23 mouse cellular contexts compared by ENCODE assay signal in the genomic region with DNA sequence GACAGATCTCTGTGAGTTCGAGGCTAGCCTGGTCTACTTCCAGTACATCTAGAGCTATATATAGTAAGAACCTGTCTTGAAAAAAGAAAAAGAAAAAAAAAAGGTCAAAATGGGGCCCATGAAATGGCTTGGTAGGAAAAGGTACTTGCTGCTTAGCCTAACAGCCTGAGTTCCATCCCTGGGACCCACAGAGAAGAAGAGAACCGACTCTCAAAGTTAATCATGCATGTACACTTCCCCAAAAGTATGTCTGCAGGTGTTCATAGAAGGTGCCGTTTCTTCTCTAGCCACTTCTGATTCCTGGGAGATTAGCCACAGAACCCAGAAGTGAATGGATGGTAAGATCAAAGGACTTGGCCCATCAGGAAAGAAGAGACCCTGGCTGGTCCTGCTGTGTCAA. TPM values are rescaled to one million over a fixed set of nuclear protein-coding genes. Genes with fewer than 3 reads are reported as not detected.
"Had no signal": no experiment of that assay in that cellular context is flagged by ENCODE, and none has a peak within 500 bp of the region (broad histone marks: within the 10 kb centered on the region; RNA-seq: fewer than 3 reads in every experiment).

No protein-coding gene starts in this region.

- DNase-seq: kidney, adult 2 months; kidney, postnatal 36 days; layer of hippocampus, postnatal 36 days; liver, embryonic 13.5 days; lung, embryonic 14.5 days; right cerebral cortex, adult 18-20 months; right cerebral cortex, postnatal 14 days; right cerebral cortex, postnatal 4 days; thymus, adult 18-20 months; thymus, postnatal 36 days had no signal

- ATAC-seq: intestine, postnatal 0 days; lung, postnatal 0 days; midbrain, embryonic 15.5 days had no signal

- H3K4me3 ChIP-seq: left cerebral cortex, adult 2 months; limb, embryonic 12.5 days; liver, embryonic 13.5 days; midbrain, embryonic 12.5 days; midbrain, embryonic 15.5 days; neural tube, embryonic 12.5 days; neural tube, embryonic 15.5 days had no signal

- H3K36me3 ChIP-seq: limb, embryonic 12.5 days; liver, embryonic 13.5 days; midbrain, embryonic 12.5 days; neural tube, embryonic 12.5 days had no signal

- H3K27ac ChIP-seq: kidney, postnatal 0 days; left cerebral cortex, adult 2 months; limb, embryonic 12.5 days; liver, embryonic 13.5 days; midbrain, embryonic 12.5 days; midbrain, embryonic 15.5 days; neural tube, embryonic 12.5 days; neural tube, embryonic 15.5 days had no signal

- H3K4me2 ChIP-seq: limb, embryonic 12.5 days; liver, embryonic 13.5 days; lung, embryonic 14.5 days; midbrain, embryonic 12.5 days; midbrain, embryonic 15.5 days; neural tube, embryonic 12.5 days; neural tube, embryonic 15.5 days had no signal

- H3K27me3 ChIP-seq: limb, embryonic 12.5 days; liver, embryonic 13.5 days; midbrain, embryonic 12.5 days; midbrain, embryonic 15.5 days; neural tube, embryonic 12.5 days; neural tube, embryonic 15.5 days had no signal

- H3K9me3 ChIP-seq: limb, embryonic 12.5 days; liver, embryonic 13.5 days; midbrain, embryonic 12.5 days; midbrain, embryonic 15.5 days; neural tube, embryonic 12.5 days; neural tube, embryonic 15.5 days had no signal

- H3K9ac ChIP-seq: limb, embryonic 12.5 days; liver, embryonic 13.5 days; lung, embryonic 14.5 days; midbrain, embryonic 12.5 days; midbrain, embryonic 15.5 days; neural tube, embryonic 12.5 days; neural tube, embryonic 15.5 days had no signal

RNA-seq across cellular contexts. Expression of gene Sept12, which starts 29.2 kb away (rescaled TPM):
- polyA plus RNA-seq: intestine, postnatal 0 days; kidney, adult 2 months; kidney, postnatal 0 days; liver, adult 2 months; liver, embryonic 13.5 days; liver, embryonic 16.5 days; macrophage; midbrain, embryonic 12.5 days; midbrain, embryonic 15.5 days; neural tube, embryonic 12.5 days; neural tube, embryonic 15.5 days; stomach, embryonic 16.5 days had no signal

RNA-seq across cellular contexts. Expression of gene Smim22, which starts 38.7 kb away (rescaled TPM):
- polyA plus RNA-seq: macrophage; midbrain, embryonic 12.5 days; neural tube, embryonic 12.5 days had no signal
